Mouse (Mus musculus) adipose tissue, adult 10 weeks (tissue): Measurements from ENCODE around the gene Vmn1r29. TPM values are rescaled to one million over a fixed set of nuclear protein-coding genes. Genes with fewer than 3 reads are reported as not detected.

Experiments
- polyA plus RNA-seq: library from polyadenylated mRNA; stranded (reverse); fragments of 350-450 nt; fragmentation: Illumina TruSeq; extraction: RNeasy Lipid Tissue Mini Kit (QIAGEN cat#74804); gene quantifications from one replicate; pipeline ENCODE4 v1.2.3, GENCODE M21; 2014; ENCODE audit warnings: low read depth, low replicate concordance

Vmn1r29 gene
- polyA plus RNA-seq, result not detected

GRCm38 (mm10) chr6:58301249-58301648, at the start of gene Vmn1r29:
TSS of gene Vmn1r29 (plus strand) at chr6:58301549.

DNA sequence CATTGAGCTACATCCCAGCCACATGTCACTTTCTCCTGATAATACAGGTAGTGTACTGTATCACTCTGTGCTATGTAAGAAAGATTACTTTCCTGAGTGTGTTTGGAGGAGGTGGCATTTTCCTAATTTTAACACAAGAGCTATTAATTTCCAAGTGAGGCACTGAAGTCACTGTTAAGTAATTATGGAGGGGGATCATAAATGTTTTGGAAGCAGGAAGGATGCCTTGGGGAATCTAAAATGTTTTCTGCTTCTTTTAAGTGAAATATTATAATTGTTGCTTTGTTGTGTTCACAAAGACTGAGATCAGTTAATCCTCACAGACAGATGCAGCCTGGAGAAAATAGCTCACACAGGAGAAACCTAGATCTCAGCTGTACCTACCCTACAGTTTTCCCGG, 39.6 kb upstream of the Vmn1r29 start, which contains the start of gene Vmn1r28:
Gene Vmn1r28, plus strand, starts transcription at position 301 of the 400 bp plus-strand sequence.

Other genes with a start within 250 kb of the Vmn1r29 start
- gene Vmn1r27, start 82.7 kb upstream of the Vmn1r29 start, polyA plus RNA-seq, result not detected
- gene Vmn1r28, start 39.5 kb upstream of the Vmn1r29 start, polyA plus RNA-seq, result not detected
- not detected for gene Vmn1r30, start 141.8 kb downstream of the Vmn1r29 start, polyA plus RNA-seq
- not detected for gene Vmn1r31, start 173.8 kb downstream of the Vmn1r29 start, polyA plus RNA-seq